Mouse (Mus musculus): Measurements from ENCODE around the gene Aff1.

DNA sequence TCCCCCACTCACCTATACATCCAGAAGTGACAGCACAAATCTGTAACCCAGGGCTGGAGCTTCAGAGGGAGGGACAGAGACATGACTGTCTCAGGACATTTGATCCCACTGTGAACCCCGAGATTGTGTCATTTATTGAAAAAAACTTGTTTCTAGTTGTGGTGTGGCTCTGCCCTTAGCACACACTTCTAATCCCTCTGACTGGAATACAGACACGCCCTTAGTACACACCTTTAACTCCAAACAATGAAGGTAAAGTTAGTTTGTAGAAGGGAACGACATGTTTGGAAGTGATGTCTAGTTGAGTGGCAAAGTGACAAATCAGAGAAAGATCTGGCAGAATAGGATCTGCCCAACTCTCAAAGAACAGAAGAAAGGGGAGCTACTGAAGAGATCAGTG lies 20.3 kb upstream of the Aff1 start:
- TF ChIP-seq CTCF (IDR thresholded peaks at IDR 0.05; ENCODE audit: low read depth) = no peak
- TF ChIP-seq EP300 (IDR thresholded peaks at IDR 0.05; ENCODE audit: low read depth) = no peak
